Mouse (Mus musculus) kidney, adult 9 months (tissue): Measurements from ENCODE around the gene Them7.
A peak's percentile ranks its signal among the peaks of the same experiment; 100 is the strongest.

ENCODE experiments used
- DNase-seq: peaks from one replicate; pipeline ENCODE4 v3.0.0; 2022

Them7 gene

DNA sequence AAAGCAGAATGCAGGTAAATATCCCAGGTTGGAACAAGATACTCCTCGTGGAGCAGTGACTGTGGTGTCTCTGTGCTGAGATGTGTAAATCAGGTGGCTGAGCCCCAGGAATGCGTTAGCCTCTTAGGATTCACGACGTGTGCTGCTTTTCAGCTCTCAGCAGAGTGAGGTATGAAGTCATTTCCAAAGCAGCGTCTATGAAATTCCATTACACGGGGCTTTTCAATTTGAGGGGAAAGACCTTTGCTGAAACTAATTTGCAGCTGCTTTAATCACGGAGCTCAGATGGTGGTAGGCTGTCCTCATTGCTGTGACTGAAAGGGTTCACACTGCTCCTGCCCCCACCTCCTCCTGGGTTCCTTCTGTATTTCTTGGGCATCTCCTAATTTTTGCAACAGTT is 87.9 kb downstream of the Them7 start:
- DNase-seq = no peak

DNA sequence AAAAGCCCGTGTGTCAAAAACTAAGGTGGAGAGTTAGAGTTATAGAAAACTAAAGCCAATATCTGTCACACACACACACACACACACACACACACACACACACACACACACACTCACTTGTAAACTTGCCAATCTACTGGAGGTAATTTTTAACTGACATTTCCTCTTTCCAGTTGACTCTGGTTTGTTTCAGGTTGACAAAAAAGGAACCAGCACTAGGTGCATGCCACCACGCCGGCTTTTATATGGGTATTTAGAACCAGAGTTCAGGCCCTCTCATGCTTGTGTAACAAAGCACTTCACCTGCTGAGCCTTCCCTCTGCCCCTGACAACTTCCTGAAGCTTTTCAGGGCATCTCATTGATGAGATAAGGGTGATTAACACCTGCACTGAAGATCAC is 89.0 kb downstream of the Them7 start:
- peak; percentile 48 for DNase-seq

- DNase-seq = no peak
Measured at GRCm38 (mm10) chr2:105317556-105318184, 93.5 kb downstream of the Them7 start.

GRCm38 (mm10) chr2:105326067-105326466 is 101.9 kb downstream of the Them7 start:
- DNase-seq = no peak

- DNase-seq = no peak
Measured at GRCm38 (mm10) chr2:105330024-105330423, 105.9 kb downstream of the Them7 start.

GRCm38 (mm10) chr2:105333107-105333506 is 109.0 kb downstream of the Them7 start:
- DNase-seq = no peak

GRCm38 (mm10) chr2:105333976-105334713 is 110.0 kb downstream of the Them7 start:
- peak; percentile 59 for DNase-seq

- no peak for DNase-seq
Measured at GRCm38 (mm10) chr2:105335661-105336060, 111.5 kb downstream of the Them7 start.

GRCm38 (mm10) chr2:105336314-105337027 is 112.4 kb downstream of the Them7 start:
- DNase-seq = peak; percentile 33

DNA sequence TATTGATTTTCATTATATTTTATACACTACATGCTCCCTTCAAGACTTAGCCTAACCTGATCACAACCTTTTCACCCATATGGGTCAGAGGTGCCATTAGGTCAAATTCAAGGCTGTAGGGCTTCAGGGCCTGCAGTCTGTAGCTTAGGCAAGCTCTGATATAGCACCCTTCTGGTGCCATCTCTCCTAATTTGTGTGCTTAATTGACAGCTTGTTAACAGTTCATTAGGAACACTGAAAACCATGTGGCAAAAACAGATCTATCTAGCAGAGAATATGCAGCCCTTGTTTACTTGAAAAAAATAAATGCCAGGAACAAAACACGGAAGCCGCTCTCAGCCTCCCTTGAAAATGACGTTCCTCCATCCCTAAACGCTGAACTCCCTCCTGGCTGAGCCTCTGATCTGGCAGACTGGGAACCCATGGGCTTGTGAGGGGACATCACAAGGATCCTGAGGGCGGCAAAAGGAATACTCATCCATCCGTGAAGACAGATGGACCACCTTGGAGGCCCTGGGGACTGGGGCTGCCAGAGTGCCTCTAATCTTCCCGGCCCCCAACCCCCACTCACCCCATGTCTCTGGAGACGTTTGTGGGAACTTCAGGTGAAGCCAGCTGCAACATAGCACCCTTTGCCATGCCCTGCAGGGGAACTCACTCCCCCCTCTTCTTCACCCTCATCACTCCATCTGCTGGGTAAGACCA is 113.2 kb downstream of the Them7 start:
- DNase-seq = no peak

DNA sequence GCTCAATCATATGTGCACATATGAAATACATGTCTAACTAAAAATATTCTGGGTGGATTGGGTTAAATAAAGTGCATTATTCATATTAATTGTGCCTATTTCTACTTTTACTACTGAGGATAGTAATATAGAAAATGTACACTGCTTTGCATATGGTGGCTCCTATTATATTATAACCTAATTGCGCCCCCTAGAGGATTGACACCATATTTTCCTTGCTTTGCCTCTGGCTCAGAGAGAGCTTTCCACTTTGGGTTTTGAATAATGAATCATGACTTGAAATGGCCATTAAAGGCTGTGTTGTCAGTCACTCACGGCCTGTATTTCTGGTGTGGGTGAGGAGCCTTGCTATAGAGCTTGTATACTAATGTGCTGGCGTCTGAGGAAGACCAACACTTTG is 115.9 kb downstream of the Them7 start:
- DNase-seq = peak; percentile 19

DNA sequence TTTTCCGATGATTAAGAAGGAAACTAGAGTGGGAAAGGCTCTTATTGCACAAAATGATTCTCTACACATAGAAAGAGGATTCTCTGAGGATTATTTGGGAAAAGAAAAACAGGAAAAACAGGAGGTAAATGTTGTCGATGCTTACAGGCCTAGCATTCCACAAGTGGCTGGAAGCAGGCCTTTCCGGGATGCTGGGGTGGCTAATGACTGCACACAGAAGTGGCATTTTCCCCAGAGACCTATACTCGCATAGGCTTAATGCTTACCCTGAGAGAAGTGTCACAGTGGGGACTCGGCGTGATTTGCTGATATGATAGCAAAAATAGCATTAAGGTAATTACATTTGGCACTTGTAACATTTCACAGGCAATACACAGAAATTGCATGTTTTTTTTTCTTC is 124.8 kb downstream of the Them7 start:
- DNase-seq = no peak

DNA sequence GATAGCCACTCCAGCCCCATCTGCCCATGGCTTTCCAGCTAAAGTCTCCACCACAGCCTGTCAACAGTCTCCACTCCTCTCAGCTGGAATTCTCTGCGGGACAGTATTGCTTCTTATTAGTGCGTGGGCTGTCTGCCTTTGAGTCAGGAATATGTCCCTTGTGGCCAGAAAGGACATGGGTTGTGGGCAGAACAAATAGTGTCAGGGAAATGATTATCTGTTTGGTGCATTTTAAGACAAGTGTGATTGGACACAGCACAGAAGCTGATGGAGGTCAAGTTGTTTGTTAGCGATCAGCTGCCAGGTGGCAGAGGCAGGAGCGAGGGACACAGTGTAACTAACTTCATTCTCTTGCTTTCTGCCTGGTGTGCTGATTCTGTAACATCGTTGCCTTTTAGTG is 132.7 kb downstream of the Them7 start:
- DNase-seq = no peak

- no peak for DNase-seq
Measured at GRCm38 (mm10) chr2:105358040-105358439, 133.9 kb downstream of the Them7 start.

GRCm38 (mm10) chr2:105367623-105368022 is 143.5 kb downstream of the Them7 start:
- DNase-seq = no peak

GRCm38 (mm10) chr2:105370240-105370639 is 146.1 kb downstream of the Them7 start:
- DNase-seq = no peak

DNA sequence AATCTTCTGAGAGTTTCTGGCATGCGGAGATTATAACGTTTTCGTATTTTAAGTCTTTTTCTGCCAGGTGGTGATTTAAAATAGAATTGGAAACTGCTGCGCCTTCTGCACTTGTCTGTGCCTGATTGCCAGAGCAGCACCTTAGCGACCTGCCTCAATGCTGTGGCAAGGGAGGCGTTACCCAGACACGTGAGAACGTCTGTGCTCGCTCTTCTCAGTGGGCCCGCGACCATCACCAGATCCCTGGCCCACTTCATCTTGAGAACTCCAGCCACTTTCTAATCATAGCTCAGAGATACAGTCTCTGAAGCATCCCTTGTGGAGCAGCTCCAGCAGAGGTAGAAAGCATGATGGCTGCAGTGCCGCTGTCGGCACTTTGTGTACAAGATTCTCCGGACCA is 146.6 kb downstream of the Them7 start:
- DNase-seq = no peak

GRCm38 (mm10) chr2:105372156-105372555 is 148.0 kb downstream of the Them7 start:
- no peak for DNase-seq

DNA sequence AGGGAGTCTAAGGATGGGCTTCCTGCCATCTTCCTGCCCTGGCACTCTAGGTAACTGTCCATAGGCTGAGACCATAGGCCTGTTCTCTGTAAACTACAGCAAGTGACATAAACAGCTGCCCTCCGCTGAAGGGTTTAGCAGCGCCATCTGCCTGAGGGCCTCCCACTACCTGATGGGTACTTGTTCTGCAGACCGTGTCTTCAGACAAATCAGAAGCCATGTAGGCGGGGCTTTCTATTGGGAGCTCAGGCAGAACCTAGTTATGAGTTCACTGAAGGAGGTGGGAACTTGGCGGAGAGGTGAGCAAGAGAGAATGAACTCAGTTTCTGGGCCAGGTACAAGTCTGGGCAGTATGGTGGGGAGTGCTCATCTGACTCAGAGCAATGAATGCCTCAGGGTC is 148.6 kb downstream of the Them7 start:
- peak; percentile 59 for DNase-seq

- DNase-seq = no peak
Measured at GRCm38 (mm10) chr2:105373658-105374057, 149.5 kb downstream of the Them7 start.

DNA sequence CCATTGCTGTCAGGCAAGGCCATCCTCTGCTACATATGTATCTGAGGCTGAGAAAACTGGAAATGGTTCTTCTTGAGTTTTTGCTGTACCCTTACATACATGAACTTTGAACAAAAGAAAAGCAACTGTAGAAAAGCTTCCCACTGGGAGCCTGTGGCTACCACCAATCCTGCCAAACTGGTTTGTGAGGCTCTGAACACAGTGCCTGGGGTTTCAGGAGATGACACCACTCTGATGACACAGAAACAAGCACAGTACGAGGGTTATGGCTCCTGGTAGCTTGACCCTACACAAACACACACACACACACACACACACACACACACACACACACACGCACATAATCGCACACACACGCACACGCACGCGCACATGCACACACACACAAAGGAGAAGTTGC is 151.1 kb downstream of the Them7 start:
- DNase-seq = no peak

- no peak for DNase-seq
Measured at GRCm38 (mm10) chr2:105375705-105376104, 151.6 kb downstream of the Them7 start.

DNA sequence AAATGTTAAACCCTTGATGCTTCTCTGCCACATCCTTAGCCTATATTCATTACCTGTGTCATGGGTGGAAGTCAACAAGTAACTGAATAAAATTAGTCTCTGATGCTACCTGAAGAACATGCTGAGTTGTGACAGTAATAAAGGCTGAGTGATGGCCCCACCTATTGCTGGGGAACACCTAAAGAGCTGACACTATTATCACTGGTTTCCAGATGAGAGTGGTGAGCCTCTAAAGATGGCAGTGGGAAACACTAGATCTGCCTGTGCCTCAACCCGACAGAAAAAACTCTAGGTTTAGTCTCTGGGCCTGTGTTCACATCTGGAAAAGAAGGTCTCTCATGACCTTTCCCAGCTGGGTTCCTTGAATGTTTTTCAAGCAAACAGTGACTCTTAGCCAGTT is 155.6 kb downstream of the Them7 start:
- DNase-seq = no peak
